Mouse (Mus musculus): ENCODE results near the gene Spats1. TPM values are rescaled to one million over a fixed set of nuclear protein-coding genes. Genes with fewer than 3 reads are reported as not detected.

The Spats1 gene
- total and polyA plus RNA-seq, 3 experiments: 2.5 to 2.7 (median 2.5) TPM

- no peak overlapping the region for H3K9ac ChIP-seq (ENCODE audit: insufficient read depth, low read depth)
- dilution Hi-C loops (cut with MboI; ENCODE audit: extremely low pct_ligation_motif_present, extremely low pct_unique_long_range_greater_than_20kb, low sequenced_read_pairs) (no loop called here), in situ Hi-C loops (cut with MboI; ENCODE audit: low pct_ligation_motif_present, low pct_unique_long_range_greater_than_20kb, low sequenced_read_pairs) (no loop called here)
- H3K27me3 ChIP-seq (replicated peaks): no peaks in the 10 kb centered on the region
- no peak overlapping the region for H3K4me2 ChIP-seq (ENCODE audit: insufficient read depth, low read depth, poor library complexity, severe bottlenecking)
- no peaks in the 10 kb centered on the region for H3K9me3 ChIP-seq (replicated peaks; ENCODE audit: low read length)
- H3K4me1 ChIP-seq (ENCODE audit: control insufficient read depth in 1 of 2, insufficient read depth in 2 of 2): peaks cover 0 to 11% of the 10 kb centered on the region in 2 experiments; a peak in 3 of 4 replicates
- peaks cover 5 to 16% of the 10 kb centered on the region in 2 experiments for H3K36me3 ChIP-seq (replicated peaks in 1 of 2; ENCODE audit: control insufficient read depth in 1 of 2, insufficient read depth in 1 of 2, low read length in 1 of 2)
- no peaks in the 10 kb centered on the region for H3K79me2 ChIP-seq (replicated peaks; ENCODE audit: control insufficient read depth, extremely low read depth, insufficient read depth, poor library complexity, severe bottlenecking)
- H3K4me3 ChIP-seq (replicated peaks in 1 of 3; ENCODE audit: low read depth in 2 of 3, low read length in 2 of 3, poor library complexity in 1 of 3): no peak overlapping the region
- no peak overlapping the region for H3K27ac ChIP-seq (ENCODE audit: insufficient read depth, low read depth)
- TF ChIP-seq ELF1 (IDR thresholded peaks at IDR 0.05; ENCODE audit: low read depth, low read length) (no peak), ZKSCAN1 (IDR thresholded peaks at IDR 0.05; ENCODE audit: borderline replicate concordance, low read depth, low read length) (no peak), TBP (conservative IDR thresholded peaks at IDR 0.05; ENCODE audit: low read depth, low read length) (no peak), MYC (IDR thresholded peaks at IDR 0.05; ENCODE audit: low read depth, low read length) (no peak), MAZ (IDR thresholded peaks at IDR 0.05; ENCODE audit: low read depth, low read length) (no peak), MEF2A (IDR thresholded peaks at IDR 0.05; ENCODE audit: borderline replicate concordance, low read depth, low read length) (no peak), E2F4 (IDR thresholded peaks at IDR 0.05; ENCODE audit: insufficient replicate concordance, low read depth, low read length) (no peak), PAX5 (IDR thresholded peaks at IDR 0.05; ENCODE audit: low read length) (no peak), JUN (IDR thresholded peaks at IDR 0.05; ENCODE audit: insufficient read depth, low read depth, low read length) (no peak), ZNF384 (IDR thresholded peaks at IDR 0.05; ENCODE audit: low read depth, low read length) (no peak), NRF1 (IDR thresholded peaks at IDR 0.05; ENCODE audit: low read depth, low read length) (no peak), MAFK (IDR thresholded peaks at IDR 0.05; ENCODE audit: insufficient replicate concordance, low read length) (no peak), CHD1 (IDR thresholded peaks at IDR 0.05; ENCODE audit: low read depth, low read length) (no peak), ZMIZ1 (IDR thresholded peaks at IDR 0.05; ENCODE audit: low read depth, low read length) (no peak), HCFC1 (IDR thresholded peaks at IDR 0.05; ENCODE audit: low read depth, low read length) (no peak), ETS1 (conservative IDR thresholded peaks at IDR 0.05; ENCODE audit: low read depth, low read length) (no peak), KAT2A (IDR thresholded peaks at IDR 0.05; ENCODE audit: insufficient replicate concordance, low read length) (no peak)
- DNase-seq (ENCODE audit: extremely low read depth): no peak
Measured at GRCm38 (mm10) chr17:45447063-45447462, 28.2 kb downstream of the Spats1 start.

GRCm38 (mm10) chr17:45445923-45446322 lies 29.3 kb downstream of the Spats1 start:
- H3K4me1 ChIP-seq (ENCODE audit: control insufficient read depth in 1 of 2, insufficient read depth in 2 of 2): peaks cover 0 to 10% of the 10 kb centered on the region in 2 experiments; a peak in 3 of 4 replicates
- DNase-seq (ENCODE audit: extremely low read depth): no peak
- H3K9ac ChIP-seq (ENCODE audit: insufficient read depth, low read depth): no peak overlapping the region
- no peak for TF ChIP-seq JUND (conservative IDR thresholded peaks at IDR 0.05; ENCODE audit: low read depth, low read length)
- no peak for TF ChIP-seq JUN (IDR thresholded peaks at IDR 0.05; ENCODE audit: insufficient read depth, low read depth, low read length)
- TF ChIP-seq TBP (conservative IDR thresholded peaks at IDR 0.05; ENCODE audit: low read depth, low read length): no peak
- no peak for TF ChIP-seq ZMIZ1 (IDR thresholded peaks at IDR 0.05; ENCODE audit: low read depth, low read length)
- no peak for TF ChIP-seq RAD21 (IDR thresholded peaks at IDR 0.05; ENCODE audit: low read depth, low read length)
- TF ChIP-seq MAX (IDR thresholded peaks at IDR 0.05; ENCODE audit: low read length): no peak
- no peak for TF ChIP-seq KAT2A (IDR thresholded peaks at IDR 0.05; ENCODE audit: insufficient replicate concordance, low read length)
- no peak for TF ChIP-seq E2F4 (IDR thresholded peaks at IDR 0.05; ENCODE audit: insufficient replicate concordance, low read depth, low read length)
- no peak for TF ChIP-seq MAZ (IDR thresholded peaks at IDR 0.05; ENCODE audit: low read depth, low read length)
- TF ChIP-seq HCFC1 (IDR thresholded peaks at IDR 0.05; ENCODE audit: low read depth, low read length): no peak
- TF ChIP-seq MYC (IDR thresholded peaks at IDR 0.05; ENCODE audit: low read depth, low read length): no peak
- no peak for TF ChIP-seq MXI1 (IDR thresholded peaks at IDR 0.05; ENCODE audit: low read depth, low read length)
- TF ChIP-seq USF1 (IDR thresholded peaks at IDR 0.05; ENCODE audit: low read depth, low read length): no peak
- no peak for TF ChIP-seq ETS1 (conservative IDR thresholded peaks at IDR 0.05; ENCODE audit: low read depth, low read length)
- no peak for TF ChIP-seq SMC3 (IDR thresholded peaks at IDR 0.05; ENCODE audit: low read depth, low read length)
- TF ChIP-seq EP300 (IDR thresholded peaks at IDR 0.05; ENCODE audit: low read length): no peak
- no peak for TF ChIP-seq ELF1 (IDR thresholded peaks at IDR 0.05; ENCODE audit: low read depth, low read length)
- TF ChIP-seq CTCF (conservative IDR thresholded peaks at IDR 0.05 in 1 of 2, IDR thresholded peaks at IDR 0.05 in 1 of 2; ENCODE audit: low read depth in 2 of 2, low read length in 2 of 2): no peak
- dilution Hi-C loops (cut with MboI; ENCODE audit: extremely low pct_ligation_motif_present, extremely low pct_unique_long_range_greater_than_20kb, low sequenced_read_pairs): no loop called here
- H3K36me3 ChIP-seq (replicated peaks in 1 of 2; ENCODE audit: control insufficient read depth in 1 of 2, insufficient read depth in 1 of 2, low read length in 1 of 2): peaks cover 5 to 18% of the 10 kb centered on the region in 2 experiments
- H3K79me2 ChIP-seq (replicated peaks; ENCODE audit: control insufficient read depth, extremely low read depth, insufficient read depth, poor library complexity, severe bottlenecking): no peaks in the 10 kb centered on the region
- H3K4me2 ChIP-seq (ENCODE audit: insufficient read depth, low read depth, poor library complexity, severe bottlenecking): no peak overlapping the region
- H3K9me3 ChIP-seq (replicated peaks; ENCODE audit: low read length): no peaks in the 10 kb centered on the region
- H3K27ac ChIP-seq (ENCODE audit: insufficient read depth, low read depth): no peak overlapping the region
- H3K27me3 ChIP-seq (replicated peaks): no peaks in the 10 kb centered on the region
- in situ Hi-C loops (cut with MboI; ENCODE audit: low pct_ligation_motif_present, low pct_unique_long_range_greater_than_20kb, low sequenced_read_pairs): no loop called here
- H3K4me3 ChIP-seq (replicated peaks in 1 of 3; ENCODE audit: low read depth in 2 of 3, low read length in 2 of 3, poor library complexity in 1 of 3): no peak overlapping the region

Measured in CH12.LX (cell line).